Mouse (Mus musculus) kidney, adult 11 months (tissue): ENCODE data around the gene Pth2.
"Not testable (repeated sequence)": the region's sequence is repeated elsewhere in the genome, so short reads cannot be mapped to it uniquely, and the experiment has no call there.

Source experiments
- DNase-seq: peaks from one replicate; pipeline ENCODE4 v3.0.0; 2022

Pth2 gene

GRCm38 (mm10) chr7:45180896-45181477, at the start of gene Pth2:
Gene Pth2 (plus strand): TSS chr7:45180995.
- no peak for DNase-seq

- DNase-seq, result no peak
Measured at GRCm38 (mm10) chr7:45131850-45132249, 48.9 kb upstream of the Pth2 start.

- no peak for DNase-seq
Measured at GRCm38 (mm10) chr7:45133446-45134159, 47.2 kb upstream of the Pth2 start.

GRCm38 (mm10) chr7:45134544-45135026, 46.2 kb upstream of the Pth2 start:
- no peak for DNase-seq

DNA sequence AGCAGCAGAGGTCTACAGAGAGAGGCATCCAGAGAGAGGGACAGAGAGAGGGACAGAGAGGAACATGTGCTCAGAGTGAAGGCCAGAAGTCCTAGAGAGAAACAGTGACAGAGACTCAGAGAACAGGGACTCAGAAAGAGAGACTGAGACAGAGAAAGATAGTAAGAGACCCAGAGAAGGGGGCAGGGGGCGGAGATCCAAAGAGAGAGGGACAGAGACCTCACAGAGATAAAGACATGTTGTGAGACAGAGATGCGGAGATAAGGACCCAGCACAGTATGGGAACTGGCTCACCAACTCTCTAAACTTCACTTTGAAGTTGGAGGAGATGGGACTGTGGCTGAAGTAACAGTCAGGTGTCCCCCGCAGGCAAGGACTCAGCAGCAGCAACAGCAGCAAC, 45.4 kb upstream of the Pth2 start:
- no peak for DNase-seq

DNA sequence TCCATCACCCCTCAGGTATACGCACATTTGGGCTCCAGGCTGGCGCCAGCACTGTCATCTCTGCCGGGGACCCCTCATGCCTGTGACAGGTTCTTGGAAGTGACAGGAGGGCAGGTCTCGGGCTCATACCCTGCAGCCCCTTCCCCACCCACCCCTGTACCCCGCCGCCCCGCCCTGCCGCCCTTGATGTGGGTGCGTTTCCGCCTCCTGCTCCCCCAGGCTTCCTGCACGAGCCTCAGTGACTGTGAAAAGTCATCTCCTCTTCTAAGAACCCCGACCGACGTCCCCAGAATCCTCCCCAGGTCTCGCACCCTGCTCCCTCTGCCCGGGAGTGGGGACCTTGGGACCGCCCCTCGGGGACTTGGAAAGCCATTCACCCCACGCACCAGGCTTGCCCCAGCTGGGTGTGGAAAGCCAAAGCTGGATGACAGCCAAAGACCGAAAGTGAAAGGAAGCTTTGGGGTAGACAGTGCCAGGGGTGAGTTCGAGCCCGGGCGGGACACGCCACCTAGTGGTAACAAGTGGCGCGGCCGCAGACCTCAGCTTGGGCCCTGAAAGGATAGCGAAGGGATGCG, 44.7 kb upstream of the Pth2 start, which contains the start of the genes Gm45713 and Flt3l:
Gm45713 (minus strand) TSS at position 239 of the 575 bp plus-strand sequence.
Flt3l (minus strand) TSS at position 440 of the 575 bp plus-strand sequence.
- DNase-seq, result peak; percentile 89

DNA sequence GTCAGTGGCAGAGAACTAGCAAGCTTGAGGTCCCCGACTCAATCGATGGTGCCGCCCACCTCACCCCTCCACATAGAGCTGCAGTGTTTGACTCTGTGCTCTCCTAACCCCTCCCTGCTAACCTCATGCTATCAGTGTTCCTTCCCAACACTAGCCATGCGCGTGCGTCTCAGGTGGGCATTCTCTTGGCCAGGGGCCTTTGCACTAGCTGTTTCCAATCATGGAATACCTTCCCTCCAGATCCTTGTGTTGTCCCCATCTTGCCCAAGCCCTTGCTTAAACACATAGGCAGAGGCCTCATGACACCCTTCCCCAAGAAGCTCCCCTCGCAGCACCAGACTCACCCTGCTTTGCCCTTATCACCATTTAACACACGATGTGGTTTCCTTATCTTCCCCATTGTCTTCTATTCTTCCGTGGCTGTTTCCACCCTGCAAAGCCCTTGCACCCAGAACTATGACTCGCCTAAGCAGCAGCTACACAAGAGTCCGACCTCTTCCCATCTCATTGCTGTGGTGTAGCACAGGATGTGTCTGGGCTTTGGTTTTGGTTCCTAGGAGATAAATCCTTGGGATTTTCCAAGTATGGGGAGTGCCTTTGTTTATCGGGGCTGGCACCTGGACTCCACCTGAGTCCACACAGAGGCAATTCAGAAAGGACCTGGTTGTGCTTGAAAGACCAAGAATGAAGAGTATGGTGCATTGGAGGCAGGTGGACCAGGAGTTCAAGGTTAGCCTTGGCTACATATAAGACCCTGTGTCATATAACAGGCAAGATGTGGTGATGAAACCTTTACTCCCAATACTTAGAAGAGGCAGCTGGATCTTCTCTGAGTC, 43.4 kb upstream of the Pth2 start:
- no peak for DNase-seq

DNA sequence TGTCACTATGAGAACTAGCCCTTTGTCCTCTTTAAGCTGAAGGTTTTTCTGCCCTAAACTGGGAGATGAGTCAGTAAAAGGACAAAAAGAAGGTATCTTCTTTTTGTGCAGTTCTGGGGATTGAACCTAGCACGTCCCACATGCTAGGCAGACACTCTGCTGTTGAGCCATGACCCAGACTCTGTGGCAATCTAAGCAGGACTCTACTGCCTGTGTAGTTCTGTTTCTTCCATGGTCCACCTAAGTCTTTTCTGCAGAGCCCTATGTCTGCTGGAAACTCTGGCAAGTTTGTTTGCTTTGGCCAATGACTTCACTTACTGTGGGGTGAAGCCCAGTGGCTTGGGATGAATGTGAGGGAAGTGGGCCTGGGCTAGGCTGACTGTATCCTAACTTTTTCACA, 42.4 kb upstream of the Pth2 start:
- no peak for DNase-seq

DNA sequence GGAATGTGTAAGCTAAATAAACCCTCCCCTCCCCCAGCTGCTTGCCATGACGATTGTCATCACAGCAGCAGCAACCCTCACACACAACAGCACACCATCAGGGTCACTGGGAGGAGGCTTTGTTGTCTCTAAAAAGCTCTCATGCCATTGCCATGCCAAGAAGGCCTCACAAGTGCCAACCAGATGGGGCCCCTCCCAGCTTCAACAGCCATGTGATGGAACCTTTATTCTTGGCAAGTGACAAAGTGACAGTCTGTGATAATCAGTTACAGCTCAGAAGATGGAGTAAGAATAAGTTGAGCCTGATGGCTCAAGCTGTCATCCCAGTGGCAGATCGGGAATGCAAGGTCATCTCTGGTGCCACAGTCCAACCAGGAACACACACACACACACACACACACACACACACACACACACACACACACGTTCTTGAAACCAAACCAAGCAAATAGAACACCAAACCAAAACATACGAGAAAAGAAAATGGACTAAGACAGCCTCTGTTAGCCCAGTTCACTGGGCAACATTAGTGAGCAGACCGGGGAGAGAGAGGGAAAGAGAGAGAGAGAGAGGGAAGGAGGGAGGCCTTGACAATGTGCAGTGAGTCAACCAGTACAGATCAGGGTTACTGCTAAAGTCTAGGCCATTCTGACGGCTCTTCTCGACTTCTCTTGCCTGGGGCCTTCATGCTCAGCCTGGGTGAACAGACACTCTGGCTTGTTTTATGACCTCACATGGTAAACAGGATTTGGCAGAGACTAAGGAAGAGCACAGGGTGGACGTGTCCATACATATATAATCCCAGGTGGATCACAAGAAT, 40.7 kb upstream of the Pth2 start:
- no peak for DNase-seq

DNA sequence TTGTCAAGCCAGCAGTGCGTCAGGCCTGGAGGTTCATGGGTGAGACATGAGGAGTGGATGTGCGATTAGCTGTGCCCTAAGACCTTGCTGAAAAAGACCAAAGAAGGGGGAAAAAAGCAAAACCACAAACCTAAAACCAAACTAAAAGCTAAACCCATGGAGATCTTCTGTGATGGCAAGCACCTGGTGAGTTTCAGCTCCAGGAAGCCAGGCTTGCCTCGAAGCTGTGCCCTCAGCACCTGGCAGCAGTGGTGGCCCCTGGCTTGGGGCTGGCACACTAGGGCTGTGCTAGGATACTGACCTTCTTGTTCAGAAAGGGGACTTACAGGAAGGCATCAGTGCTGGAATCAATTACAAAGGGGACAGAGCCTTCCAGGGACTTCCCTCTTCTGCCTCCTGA, 39.5 kb upstream of the Pth2 start:
- DNase-seq, result no peak

DNA sequence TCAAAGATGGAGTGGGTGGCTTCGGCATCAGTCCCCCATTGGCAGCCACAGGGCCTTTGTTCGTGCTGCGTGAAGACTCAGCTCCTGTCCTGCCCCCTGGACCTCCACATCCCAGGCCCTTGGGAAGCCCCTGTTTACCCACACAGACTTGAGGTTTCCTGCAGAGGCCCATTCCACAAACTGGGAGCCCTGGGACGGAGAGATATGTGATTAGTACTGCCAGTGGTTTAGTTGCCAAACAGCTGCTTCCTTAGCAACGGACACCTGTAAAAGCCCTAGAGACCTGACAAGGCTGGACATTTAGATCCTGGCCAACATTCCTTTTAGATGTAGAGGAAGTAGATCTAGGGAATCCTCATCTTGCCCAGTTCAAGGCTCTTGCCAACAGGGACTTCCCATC, 38.9 kb upstream of the Pth2 start:
- no peak for DNase-seq

- no peak for DNase-seq
Measured at GRCm38 (mm10) chr7:45144368-45145174, 36.2 kb upstream of the Pth2 start.

DNA sequence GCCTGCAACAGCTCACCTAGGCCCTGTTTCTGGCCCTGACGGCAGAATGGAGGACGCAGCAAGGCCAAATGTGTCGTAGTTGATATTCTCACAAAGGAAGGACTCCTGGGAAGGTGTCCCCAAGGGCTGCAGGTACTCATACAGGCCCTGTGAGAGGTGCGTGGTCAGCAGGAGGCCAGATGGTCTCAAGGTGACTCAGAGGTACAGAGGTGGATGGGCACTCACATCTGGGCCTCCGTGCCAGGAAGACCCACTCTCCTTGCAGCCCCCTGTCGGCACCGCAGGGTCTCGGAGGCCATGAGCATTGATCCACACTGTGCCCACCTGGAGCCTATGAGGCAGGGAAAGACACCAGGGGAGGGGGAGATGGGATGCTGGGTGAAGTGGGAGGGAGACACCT, 35.3 kb upstream of the Pth2 start:
- DNase-seq, result no peak

GRCm38 (mm10) chr7:45147267-45147666, 33.5 kb upstream of the Pth2 start:
- DNase-seq, result peak; percentile 62

- peak; percentile 66 for DNase-seq
Measured at GRCm38 (mm10) chr7:45147899-45148298, 32.9 kb upstream of the Pth2 start.

DNA sequence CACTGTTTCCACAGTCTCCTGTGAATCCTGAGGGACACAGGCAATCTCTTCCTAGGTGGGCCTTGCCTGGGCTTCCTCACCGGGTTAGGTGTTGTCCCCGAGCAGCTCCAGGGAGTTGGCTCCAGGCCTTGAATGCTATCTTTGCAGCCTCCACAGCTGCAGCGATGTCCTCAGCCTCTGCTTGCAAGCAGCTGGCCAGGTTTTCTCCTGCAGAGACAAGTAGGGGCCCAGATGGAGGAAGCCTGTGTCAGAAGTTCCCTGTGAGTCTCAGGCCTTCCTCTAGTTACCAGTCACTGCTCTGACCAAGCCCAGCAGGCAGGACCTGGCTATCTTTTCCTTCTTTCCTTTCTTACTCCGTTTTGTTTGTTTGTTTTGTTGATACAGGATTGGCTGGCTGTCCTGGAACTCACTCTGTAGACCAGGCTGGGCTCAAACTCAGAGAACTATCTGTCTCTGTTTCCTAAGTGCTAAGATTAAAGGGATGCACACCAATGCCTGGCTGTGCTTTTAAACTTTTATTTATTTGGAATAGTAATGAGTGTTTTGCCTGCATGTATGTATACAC, 32.2 kb upstream of the Pth2 start:
- DNase-seq, result no peak

DNA sequence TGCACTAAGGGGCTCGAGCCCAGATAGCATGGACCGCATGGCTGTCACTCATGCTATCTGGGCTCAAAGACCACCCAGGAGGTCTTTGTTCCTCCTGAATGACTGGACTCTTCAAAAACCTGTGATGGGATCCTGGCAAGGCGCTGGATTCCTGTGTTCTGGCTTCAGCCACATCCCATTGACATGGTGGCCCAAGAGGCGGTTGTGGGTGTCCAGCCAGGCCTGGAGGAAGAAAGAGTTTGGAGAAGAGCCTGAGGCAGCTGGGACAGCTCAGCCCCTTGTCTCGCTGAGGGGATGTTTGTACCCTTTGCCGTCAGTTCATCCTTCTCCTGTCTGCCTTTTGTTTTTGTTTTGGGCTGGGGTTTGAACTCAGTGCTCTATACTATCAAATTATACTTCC, 31.2 kb upstream of the Pth2 start:
- no peak for DNase-seq

DNA sequence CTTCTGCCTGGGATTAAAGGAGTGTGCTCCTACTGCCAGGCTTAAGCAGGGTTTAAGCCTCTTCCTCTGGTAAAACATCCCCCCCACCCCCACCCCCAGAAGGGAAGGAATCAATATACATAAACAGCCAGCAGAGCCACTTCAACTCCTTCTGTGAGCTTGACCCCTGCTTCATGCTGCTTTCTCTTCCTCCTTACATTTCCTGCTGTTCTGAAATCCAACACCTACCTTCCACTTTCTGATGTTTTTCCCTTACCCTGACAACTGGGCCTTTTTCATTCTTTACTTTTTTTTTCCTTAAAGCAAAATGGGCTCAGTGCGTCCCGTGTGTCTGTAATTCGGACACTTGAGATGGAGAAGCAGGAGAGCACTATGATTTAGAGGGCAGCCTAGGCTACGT, 30.5 kb upstream of the Pth2 start:
- no peak for DNase-seq

- peak; percentile 59 for DNase-seq
Measured at GRCm38 (mm10) chr7:45151303-45151702, 29.5 kb upstream of the Pth2 start.

GRCm38 (mm10) chr7:45153052-45153451, 27.7 kb upstream of the Pth2 start:
- DNase-seq, result not testable (repeated sequence)

GRCm38 (mm10) chr7:45153586-45153985, 27.2 kb upstream of the Pth2 start:
- DNase-seq, result no peak
